Mouse (Mus musculus): ENCODE data around the gene Camk2b. TPM values are rescaled to one million over a fixed set of nuclear protein-coding genes. Genes with fewer than 3 reads are reported as not detected.

The Camk2b gene
- polyA plus RNA-seq, 1 experiment from 2014 or later, result 63.1 TPM

DNA sequence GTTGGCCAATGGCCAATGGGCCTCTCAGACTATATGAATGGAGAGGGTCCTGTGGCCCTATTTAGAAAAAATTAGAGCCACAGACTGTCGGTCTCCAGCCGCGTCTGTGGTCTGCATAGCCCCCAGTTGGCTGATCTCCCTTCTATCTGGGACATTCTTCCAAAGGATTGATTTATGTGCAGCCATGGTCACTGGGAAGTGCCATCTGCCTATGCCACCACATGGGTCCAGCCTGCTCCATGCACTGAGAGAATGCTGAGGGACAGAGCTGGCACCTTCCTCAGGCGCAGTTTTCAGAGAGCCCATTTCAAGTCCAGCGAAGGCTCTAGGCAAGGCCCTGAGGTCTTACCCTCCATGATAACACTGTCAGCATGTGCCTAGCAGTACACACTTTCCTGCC, 72.0 kb downstream of the Camk2b start:
- ATAC-seq (ENCODE audit: low FRiP score), result no peak; the same call in 1 of the 2 replicates
- WGBS, result 74% methylated on average over 5 of the region's 5 CpGs

DNA sequence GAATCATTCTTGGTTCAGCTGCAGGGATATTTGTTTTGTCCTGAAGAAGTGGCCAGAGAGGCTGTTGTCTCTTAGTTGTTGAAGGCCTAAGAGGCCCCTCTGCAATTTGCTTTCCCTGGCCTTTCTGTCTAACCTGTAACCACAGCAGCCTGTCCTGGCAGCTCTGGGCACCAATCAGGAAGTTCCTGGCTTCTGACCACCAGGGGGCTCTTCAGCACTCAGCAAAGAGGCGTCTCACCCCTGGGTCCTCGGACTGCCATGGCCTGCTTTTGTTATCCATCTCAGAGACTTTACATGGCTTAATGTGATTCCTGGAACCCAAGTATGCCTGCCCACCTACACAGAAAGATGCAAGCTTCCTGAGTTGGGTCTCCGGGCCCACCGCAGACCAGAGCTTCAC, 75.3 kb downstream of the Camk2b start:
- H3K4me3 ChIP-seq, result no peak overlapping the region
- H3K4me2 ChIP-seq, result no peak overlapping the region
- H3K27me3 ChIP-seq, result peaks cover 11% of the 10 kb centered on the region; the same call in 1 of the 2 replicates
- WGBS, result 34% methylated on average over 4 of the region's 4 CpGs
- 0 out of 2 replicates have a peak, but pooled peaks cover 2% of the 10 kb centered on the region for H3K4me1 ChIP-seq (replicated peaks)
- ATAC-seq (ENCODE audit: low FRiP score), result no peak
- no peak overlapping the region for H3K9ac ChIP-seq
- H3K9me3 ChIP-seq, result no peaks in the 10 kb centered on the region
- peaks cover 33% of the 10 kb centered on the region for H3K36me3 ChIP-seq
- no peak overlapping the region for H3K27ac ChIP-seq

More for the DNA sequence above, 72.0 kb downstream of the Camk2b start:
- Histone ChIP-seq H3K4me2 (no peak overlapping the region), H3K9me3 (no peaks in the 10 kb centered on the region), H3K27me3 (peaks cover 11% of the 10 kb centered on the region; the same call in 1 of the 2 replicates), H3K27ac (no peak overlapping the region), H3K4me3 (no peak overlapping the region), H3K4me1 (replicated peaks) (0 out of 2 replicates have a peak, but pooled peaks cover 2% of the 10 kb centered on the region), H3K9ac (no peak overlapping the region), H3K36me3 (peaks cover 11% of the 10 kb centered on the region)

DNA sequence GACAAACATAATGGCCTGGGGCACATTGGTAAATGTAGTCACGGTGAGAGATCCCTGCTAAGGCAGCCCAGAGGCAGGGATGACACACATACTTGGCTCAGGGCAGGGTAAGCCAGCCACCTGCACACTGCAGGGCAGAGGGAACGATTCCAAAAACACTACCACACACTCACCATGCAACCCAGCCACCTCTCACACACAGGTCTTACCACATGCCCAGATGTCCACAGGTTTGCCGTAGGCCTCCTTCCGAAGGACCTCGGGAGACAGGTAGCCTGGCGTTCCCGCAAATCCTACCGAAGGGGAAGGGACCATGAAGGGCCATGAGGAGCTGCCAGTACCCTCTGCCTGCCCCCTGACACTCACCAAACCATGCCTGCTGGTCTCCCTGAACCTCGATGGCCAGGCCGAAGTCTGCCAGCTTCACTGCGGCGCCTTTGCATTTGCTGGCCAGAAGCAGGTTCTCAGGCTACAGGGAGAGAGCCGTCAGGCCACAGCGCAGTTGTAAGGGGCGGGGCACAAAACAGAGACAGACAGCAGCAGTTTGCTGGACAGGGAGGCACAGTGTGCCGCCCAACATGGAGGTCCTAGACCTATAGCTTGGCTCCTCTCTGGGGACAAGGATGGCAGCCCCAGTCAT, 76.1 kb downstream of the Camk2b start:
- H3K4me1 ChIP-seq (replicated peaks), result 0 out of 2 replicates have a peak, but pooled peaks cover 2% of the 10 kb centered on the region
- 86% methylated on average over 16 of the region's 16 CpGs for WGBS
- no peak overlapping the region for H3K4me2 ChIP-seq
- H3K9me3 ChIP-seq, result no peaks in the 10 kb centered on the region
- no peak for ATAC-seq (ENCODE audit: low FRiP score)
- no peak overlapping the region for H3K27ac ChIP-seq
- no peak overlapping the region for H3K9ac ChIP-seq
- H3K4me3 ChIP-seq, result no peak overlapping the region
- peaks cover 6% of the 10 kb centered on the region; the same call in 1 of the 2 replicates for H3K27me3 ChIP-seq
- H3K36me3 ChIP-seq, result peaks cover 36% of the 10 kb centered on the region

DNA sequence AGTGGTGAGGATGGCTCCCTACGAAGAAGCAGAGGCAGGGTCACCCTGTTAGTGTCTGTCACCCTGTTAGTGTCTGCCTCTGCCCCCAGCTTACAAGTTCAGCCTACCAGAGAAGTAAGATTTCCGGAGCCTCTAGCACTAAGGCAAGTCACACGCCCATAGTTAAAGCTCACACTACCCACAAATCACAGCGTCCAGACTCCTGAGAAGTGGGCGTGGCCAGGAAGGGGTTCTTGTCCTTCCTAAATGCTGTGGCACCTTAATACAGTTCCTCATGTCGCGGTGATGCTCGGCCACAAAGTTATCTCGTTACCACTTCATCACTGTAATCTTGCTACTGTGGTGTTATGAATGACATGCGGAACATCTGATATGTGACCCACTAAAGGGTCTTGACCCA, 78.0 kb downstream of the Camk2b start:
- Histone ChIP-seq H3K36me3 (peaks cover 36% of the 10 kb centered on the region), H3K4me2 (no peak overlapping the region), H3K27me3 (0 out of 2 replicates have a peak, but pooled peaks cover 3% of the 10 kb centered on the region), H3K9ac (no peak overlapping the region), H3K9me3 (no peaks in the 10 kb centered on the region), H3K4me3 (no peak overlapping the region), H3K4me1 (replicated peaks) (0 out of 2 replicates have a peak, but pooled peaks cover 2% of the 10 kb centered on the region), H3K27ac (no peak overlapping the region)
- 88% methylated on average over 10 of the region's 10 CpGs for WGBS
- no peak for ATAC-seq (ENCODE audit: low FRiP score)

DNA sequence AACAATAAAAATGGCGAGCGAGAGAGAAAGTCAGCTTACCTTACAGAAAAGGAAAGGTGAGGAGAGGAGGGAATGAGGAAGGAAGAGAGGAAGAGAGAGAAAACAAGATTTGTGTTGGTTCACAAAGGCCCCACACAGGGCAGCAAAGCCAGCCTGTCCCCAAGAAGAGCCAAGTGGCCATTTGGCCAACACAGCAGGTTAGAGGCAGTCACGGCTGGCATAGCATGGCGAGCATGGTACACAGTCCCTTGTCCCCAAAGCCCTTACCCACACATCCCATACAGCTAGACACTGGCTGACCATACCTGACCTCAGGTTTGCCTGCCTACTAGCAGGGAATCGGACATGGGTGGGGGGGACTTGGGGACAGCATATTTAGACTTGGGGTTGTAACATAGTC, 82.5 kb downstream of the Camk2b start:
- H3K4me3 ChIP-seq, result no peak overlapping the region
- no peak overlapping the region for H3K27ac ChIP-seq
- ATAC-seq (ENCODE audit: low FRiP score), result no peak
- no peak overlapping the region for H3K4me2 ChIP-seq
- peaks cover 39% of the 10 kb centered on the region for H3K36me3 ChIP-seq
- WGBS, result 89% methylated on average over 5 of the region's 5 CpGs
- no peak overlapping the region for H3K9ac ChIP-seq
- no peaks in the 10 kb centered on the region for H3K9me3 ChIP-seq
- no peaks in the 10 kb centered on the region for H3K27me3 ChIP-seq
- no peaks in the 10 kb centered on the region for H3K4me1 ChIP-seq (replicated peaks)

DNA sequence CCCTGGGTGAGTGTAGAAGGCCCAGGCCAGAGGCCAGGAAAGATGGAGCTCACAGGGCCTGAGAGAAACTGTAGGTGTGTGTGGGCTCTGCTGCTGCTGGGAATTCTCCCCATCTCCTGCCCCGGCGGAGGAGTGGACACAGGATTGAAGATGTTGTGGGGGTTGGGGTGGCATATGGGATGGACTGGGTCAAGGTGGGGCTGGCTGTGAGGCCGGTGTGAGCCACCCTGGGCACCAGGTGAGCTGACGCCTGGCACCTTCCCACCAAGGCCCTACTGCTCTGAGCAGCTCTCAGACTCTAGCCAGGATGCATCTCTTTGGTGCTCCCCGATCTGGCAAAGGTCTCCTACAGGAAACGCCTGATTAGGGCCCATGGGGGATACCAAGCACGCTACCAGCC, 84.8 kb downstream of the Camk2b start:
- no peak overlapping the region for H3K27ac ChIP-seq
- no peaks in the 10 kb centered on the region for H3K27me3 ChIP-seq
- no peak overlapping the region for H3K4me2 ChIP-seq
- H3K4me1 ChIP-seq (replicated peaks), result no peaks in the 10 kb centered on the region; the same call in 1 of the 2 replicates
- no peaks in the 10 kb centered on the region for H3K9me3 ChIP-seq
- peaks cover 22% of the 10 kb centered on the region for H3K36me3 ChIP-seq
- H3K9ac ChIP-seq, result no peak overlapping the region
- WGBS, result 96% methylated on average over 7 of the region's 7 CpGs
- H3K4me3 ChIP-seq, result no peak overlapping the region
- ATAC-seq (ENCODE audit: low FRiP score), result no peak

DNA sequence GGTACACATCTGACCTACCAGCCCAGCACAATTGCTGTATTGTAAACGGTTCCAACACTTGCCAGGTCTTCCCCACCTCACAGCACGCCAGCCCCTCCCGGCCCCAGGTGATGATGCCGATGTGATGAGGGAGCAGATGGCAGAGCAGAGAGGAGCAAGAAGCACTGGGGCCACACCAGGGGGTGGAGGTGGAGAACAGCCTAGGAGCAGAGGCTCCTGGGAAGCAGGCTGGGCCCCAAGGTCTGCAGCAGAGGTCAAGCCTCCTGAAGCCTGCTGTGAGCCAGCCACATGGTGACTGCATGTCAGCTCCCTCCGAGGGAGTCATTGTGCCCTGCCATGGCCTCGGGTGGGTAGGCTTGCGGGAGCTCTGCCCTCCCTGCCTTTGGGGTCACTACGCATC, 85.6 kb downstream of the Camk2b start:
- no peak for ATAC-seq (ENCODE audit: low FRiP score)
- H3K9me3 ChIP-seq, result no peaks in the 10 kb centered on the region
- no peak overlapping the region for H3K4me2 ChIP-seq
- peaks cover 4% of the 10 kb centered on the region; the same call in 1 of the 2 replicates for H3K27me3 ChIP-seq
- H3K9ac ChIP-seq, result no peak overlapping the region
- no peaks in the 10 kb centered on the region; the same call in 1 of the 2 replicates for H3K4me1 ChIP-seq (replicated peaks)
- no peak overlapping the region for H3K4me3 ChIP-seq
- no peak overlapping the region for H3K27ac ChIP-seq
- H3K36me3 ChIP-seq, result peaks cover 19% of the 10 kb centered on the region
- 66% methylated on average over 8 of the region's 8 CpGs for WGBS

DNA sequence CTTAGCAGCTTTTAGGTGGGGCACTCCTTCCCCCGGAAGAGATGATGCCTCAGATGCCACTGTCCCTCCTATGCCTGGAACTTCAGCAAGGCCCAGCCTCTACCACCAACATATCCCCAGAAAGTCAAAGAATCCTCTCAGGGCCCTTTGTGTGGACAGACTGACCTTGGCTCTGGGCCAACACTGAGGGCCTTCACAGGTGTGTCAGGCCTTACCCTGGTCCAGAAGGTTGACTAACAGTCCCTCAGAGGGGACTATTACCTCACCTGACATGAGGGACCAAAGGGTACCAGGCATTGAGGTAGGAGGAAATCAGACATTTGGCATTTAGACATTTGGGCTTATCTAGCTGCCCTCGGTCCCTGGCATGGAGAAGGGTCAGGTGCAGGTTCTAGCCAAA, 86.1 kb downstream of the Camk2b start:
- 98% methylated on average over 2 of the region's 2 CpGs for WGBS
- Histone ChIP-seq H3K9ac (no peak overlapping the region), H3K27ac (no peak overlapping the region), H3K36me3 (peaks cover 19% of the 10 kb centered on the region), H3K9me3 (no peaks in the 10 kb centered on the region), H3K4me2 (no peak overlapping the region), H3K27me3 (peaks cover 4% of the 10 kb centered on the region; the same call in 1 of the 2 replicates), H3K4me1 (replicated peaks) (no peaks in the 10 kb centered on the region; the same call in 1 of the 2 replicates), H3K4me3 (no peak overlapping the region)
- no peak for ATAC-seq (ENCODE audit: low FRiP score)

DNA sequence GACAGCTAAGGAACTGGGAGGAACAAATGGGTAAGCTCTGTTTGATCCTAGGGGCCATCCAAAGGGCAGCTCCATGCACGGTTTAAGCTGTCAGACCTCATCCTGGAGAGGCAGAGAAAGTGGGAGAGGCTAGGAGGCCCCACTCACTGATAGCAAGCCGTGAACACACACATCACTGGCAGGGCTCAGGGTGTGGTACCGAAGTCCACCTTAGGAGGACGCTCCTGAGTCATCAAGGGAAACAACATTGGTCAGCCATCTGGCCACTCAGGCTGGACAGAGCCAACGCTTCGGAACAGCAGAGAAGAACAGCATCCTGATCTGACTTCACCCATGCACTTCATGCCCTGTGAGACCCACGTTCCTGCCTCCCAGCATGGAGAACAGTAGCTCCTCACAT, 87.1 kb downstream of the Camk2b start:
- Histone ChIP-seq H3K27me3 (peaks cover 4% of the 10 kb centered on the region; the same call in 1 of the 2 replicates), H3K4me1 (replicated peaks) (no peaks in the 10 kb centered on the region; the same call in 1 of the 2 replicates), H3K4me3 (no peak overlapping the region), H3K27ac (no peak overlapping the region), H3K9ac (no peak overlapping the region), H3K4me2 (no peak overlapping the region), H3K9me3 (no peaks in the 10 kb centered on the region), H3K36me3 (peaks cover 19% of the 10 kb centered on the region)
- no peak for ATAC-seq (ENCODE audit: low FRiP score)
- WGBS, result 93% methylated on average over 7 of the region's 7 CpGs

DNA sequence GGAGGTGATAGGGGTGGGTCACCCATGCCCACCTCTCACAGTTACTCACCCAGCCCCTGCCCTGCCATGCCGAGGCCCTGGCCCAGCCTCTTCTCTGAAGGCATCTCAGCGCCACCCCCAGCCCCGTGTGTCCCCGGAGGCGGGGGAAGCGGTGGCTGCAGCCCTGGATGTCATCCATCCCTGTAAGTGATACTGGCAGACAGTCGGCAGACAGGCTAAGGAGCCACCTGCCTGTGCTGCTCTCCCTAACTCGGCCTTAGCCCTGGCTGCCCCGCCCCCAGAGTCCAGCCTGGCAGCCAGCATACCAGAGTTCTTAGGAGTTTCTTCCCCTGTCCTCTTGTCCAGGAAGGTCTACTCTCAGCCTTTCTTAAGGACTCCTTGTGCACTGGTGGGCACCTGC, 90.1 kb downstream of the Camk2b start:
- Histone ChIP-seq H3K4me2 (no peak overlapping the region), H3K9ac (no peak overlapping the region; the same call in 1 of the 2 replicates), H3K27me3 (peaks cover 4% of the 10 kb centered on the region; the same call in 1 of the 2 replicates), H3K36me3 (peaks cover 25% of the 10 kb centered on the region), H3K27ac (no peak overlapping the region), H3K4me3 (no peak overlapping the region), H3K9me3 (no peaks in the 10 kb centered on the region), H3K4me1 (replicated peaks) (no peaks in the 10 kb centered on the region; the same call in 1 of the 2 replicates)
- WGBS, result 28% methylated on average over 9 of the region's 9 CpGs
- no peak for ATAC-seq (ENCODE audit: low FRiP score)

DNA sequence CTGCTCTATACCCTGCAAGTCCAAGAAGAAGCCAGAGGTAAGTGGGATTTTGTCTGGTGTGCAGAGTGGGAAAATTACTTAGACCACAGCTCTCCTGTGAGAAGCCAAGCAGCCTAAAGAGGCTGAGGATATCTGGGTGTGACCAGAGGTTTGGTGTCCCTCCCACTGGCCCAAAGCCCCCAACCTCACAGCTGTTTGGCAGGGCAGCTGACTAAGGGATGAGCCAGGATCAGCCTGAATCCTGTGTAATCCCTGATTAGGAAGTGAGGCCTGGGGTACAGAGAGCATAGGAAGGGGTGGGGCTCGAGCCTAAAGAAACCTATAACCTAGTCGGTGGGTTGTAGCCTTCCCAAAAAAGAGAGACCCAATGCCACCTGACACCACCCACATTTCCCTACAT, 91.1 kb downstream of the Camk2b start:
- Histone ChIP-seq H3K4me1 (replicated peaks) (no peaks in the 10 kb centered on the region; the same call in 1 of the 2 replicates), H3K27ac (no peak overlapping the region), H3K4me2 (no peak overlapping the region), H3K9me3 (no peaks in the 10 kb centered on the region), H3K36me3 (peaks cover 36% of the 10 kb centered on the region), H3K9ac (no peak overlapping the region), H3K4me3 (no peak overlapping the region), H3K27me3 (peaks cover 4% of the 10 kb centered on the region; the same call in 1 of the 2 replicates)
- 76% methylated on average over 2 of the region's 2 CpGs for WGBS
- ATAC-seq (ENCODE audit: low FRiP score), result no peak

DNA sequence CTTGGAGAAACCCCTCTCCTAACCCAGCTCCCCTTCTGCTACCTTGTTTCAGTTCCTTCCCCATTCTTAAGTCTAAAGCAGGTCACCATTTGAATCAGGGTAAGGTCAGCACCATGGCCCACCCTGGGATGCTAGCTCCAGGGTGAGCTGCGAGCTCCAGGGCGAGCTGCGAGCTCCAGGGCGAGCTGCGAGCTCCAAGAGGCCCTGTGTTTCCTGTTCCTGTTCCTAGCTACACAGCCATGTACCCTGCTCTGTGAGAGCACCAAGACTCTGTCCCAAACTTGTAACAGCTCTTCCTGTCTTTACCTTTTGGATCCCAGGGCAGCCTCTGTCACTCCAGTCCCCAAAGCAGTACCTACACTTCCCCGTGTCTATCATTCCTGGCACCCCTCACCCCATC, 92.1 kb downstream of the Camk2b start:
- no peak for ATAC-seq (ENCODE audit: low FRiP score)
- Histone ChIP-seq H3K4me1 (replicated peaks) (no peaks in the 10 kb centered on the region; the same call in 1 of the 2 replicates), H3K36me3 (peaks cover 42% of the 10 kb centered on the region), H3K4me3 (no peak overlapping the region), H3K9ac (no peak overlapping the region), H3K27ac (no peak overlapping the region), H3K27me3 (peaks cover 4% of the 10 kb centered on the region; the same call in 1 of the 2 replicates), H3K4me2 (no peak overlapping the region), H3K9me3 (no peaks in the 10 kb centered on the region)
- WGBS, result 85% methylated on average over 6 of the region's 6 CpGs

DNA sequence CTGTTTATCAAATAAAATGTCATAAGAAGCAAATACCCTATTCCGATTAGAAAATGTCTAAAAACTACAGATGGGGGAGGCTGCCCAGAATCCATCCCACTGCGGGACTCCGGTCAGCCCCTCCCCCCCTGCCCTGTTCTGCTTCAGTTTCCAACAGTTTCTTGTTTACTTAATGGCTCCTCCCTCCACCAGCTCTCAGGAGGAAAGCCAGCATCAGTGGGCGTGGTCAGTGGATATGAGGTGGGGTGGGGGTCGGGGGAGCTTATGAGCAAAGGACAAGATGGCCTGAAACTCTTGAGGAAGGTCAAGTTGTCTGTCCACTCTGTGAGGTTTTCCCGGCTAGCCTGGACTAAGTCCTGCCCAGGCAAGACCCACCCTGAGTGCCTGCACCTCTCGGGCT, 93.0 kb downstream of the Camk2b start:
- no peaks in the 10 kb centered on the region for H3K9me3 ChIP-seq
- no peak overlapping the region for H3K27ac ChIP-seq
- H3K9ac ChIP-seq, result no peak overlapping the region
- H3K4me1 ChIP-seq (replicated peaks), result no peaks in the 10 kb centered on the region; the same call in 1 of the 2 replicates
- no peak overlapping the region for H3K4me2 ChIP-seq
- H3K27me3 ChIP-seq, result peaks cover 4% of the 10 kb centered on the region; the same call in 1 of the 2 replicates
- H3K4me3 ChIP-seq, result no peak overlapping the region
- no peak for ATAC-seq (ENCODE audit: low FRiP score)
- WGBS, result 53% methylated on average over 7 of the region's 7 CpGs
- peaks cover 51% of the 10 kb centered on the region for H3K36me3 ChIP-seq

All from hindbrain, embryonic 13.5 days (tissue).